Mouse (Mus musculus): ENCODE measurements around the gene Tmprss2. TPM values are rescaled to one million over a fixed set of nuclear protein-coding genes. Genes with fewer than 3 reads are reported as not detected.
"Not testable (repeated sequence)": the region's sequence is repeated elsewhere in the genome, so short reads cannot be mapped to it uniquely, and the experiment has no call there.

Gene Tmprss2
- polyA plus RNA-seq, 1 experiment = 12.3 TPM

- no peak for TF ChIP-seq POLR2A (IDR thresholded peaks at IDR 0.05; ENCODE audit: insufficient read depth, low read length)
- TF ChIP-seq CTCF (IDR thresholded peaks at IDR 0.05; ENCODE audit: low read depth, low read length) = no peak
- no peak for TF ChIP-seq EP300 (IDR thresholded peaks at IDR 0.05; ENCODE audit: insufficient read depth, low read depth, low read length)
- Histone ChIP-seq H3K4me1 (ENCODE audit: control insufficient read depth, insufficient read depth, low read length) (no peaks in the 10 kb centered on the region), H3K27ac (ENCODE audit: insufficient read depth, low read length) (no peak overlapping the region), H3K4me3 (ENCODE audit: low read depth, low read length) (no peak overlapping the region), H3K9ac (ENCODE audit: low read depth, poor library complexity, severe bottlenecking) (no peak overlapping the region), H3K27me3 (ENCODE audit: control insufficient read depth, insufficient read depth, low read length, poor library complexity, severe bottlenecking) (no peaks in the 10 kb centered on the region; the same call in 1 of the 2 replicates), H3K9me3 (replicated peaks; ENCODE audit: control insufficient read depth, insufficient read depth, low read length, poor library complexity, severe bottlenecking) (no peaks in the 10 kb centered on the region), H3K36me3 (ENCODE audit: control insufficient read depth, insufficient read depth, low read length, poor library complexity, severe bottlenecking) (no peaks in the 10 kb centered on the region)
Observed at GRCm38 (mm10) chr16:97600591-97600990, 10.4 kb downstream of the Tmprss2 start.

- H3K4me1 ChIP-seq (ENCODE audit: control insufficient read depth, insufficient read depth, low read length) = no peaks in the 10 kb centered on the region
- H3K27me3 ChIP-seq (ENCODE audit: control insufficient read depth, insufficient read depth, low read length, poor library complexity, severe bottlenecking) = no peaks in the 10 kb centered on the region; the same call in 1 of the 2 replicates
- no peak overlapping the region for H3K27ac ChIP-seq (ENCODE audit: insufficient read depth, low read length)
- no peak overlapping the region for H3K9ac ChIP-seq (ENCODE audit: low read depth, poor library complexity, severe bottlenecking)
- no peaks in the 10 kb centered on the region for H3K36me3 ChIP-seq (ENCODE audit: control insufficient read depth, insufficient read depth, low read length, poor library complexity, severe bottlenecking)
- H3K4me3 ChIP-seq (ENCODE audit: low read depth, low read length) = no peak overlapping the region
- no peak for TF ChIP-seq CTCF (IDR thresholded peaks at IDR 0.05; ENCODE audit: low read depth, low read length)
- TF ChIP-seq POLR2A (IDR thresholded peaks at IDR 0.05; ENCODE audit: insufficient read depth, low read length) = no peak
- no peak for TF ChIP-seq EP300 (IDR thresholded peaks at IDR 0.05; ENCODE audit: insufficient read depth, low read depth, low read length)
- no peaks in the 10 kb centered on the region for H3K9me3 ChIP-seq (replicated peaks; ENCODE audit: control insufficient read depth, insufficient read depth, low read length, poor library complexity, severe bottlenecking)
Observed at GRCm38 (mm10) chr16:97598046-97598445, 12.9 kb downstream of the Tmprss2 start.

- H3K27ac ChIP-seq (ENCODE audit: insufficient read depth, low read length) = no peak overlapping the region
Observed at GRCm38 (mm10) chr16:97593816-97594509, 17.0 kb downstream of the Tmprss2 start.

GRCm38 (mm10) chr16:97593057-97593456, 17.9 kb downstream of the Tmprss2 start:
- no peak for TF ChIP-seq EP300 (IDR thresholded peaks at IDR 0.05; ENCODE audit: insufficient read depth, low read depth, low read length)
- TF ChIP-seq CTCF (IDR thresholded peaks at IDR 0.05; ENCODE audit: low read depth, low read length) = peak; percentile 79
- no peak for TF ChIP-seq POLR2A (IDR thresholded peaks at IDR 0.05; ENCODE audit: insufficient read depth, low read length)
- H3K36me3 ChIP-seq (ENCODE audit: control insufficient read depth, insufficient read depth, low read length, poor library complexity, severe bottlenecking) = no peaks in the 10 kb centered on the region
- H3K9me3 ChIP-seq (replicated peaks; ENCODE audit: control insufficient read depth, insufficient read depth, low read length, poor library complexity, severe bottlenecking) = no peaks in the 10 kb centered on the region
- no peak overlapping the region for H3K27ac ChIP-seq (ENCODE audit: insufficient read depth, low read length)
- H3K27me3 ChIP-seq (ENCODE audit: control insufficient read depth, insufficient read depth, low read length, poor library complexity, severe bottlenecking) = no peaks in the 10 kb centered on the region
- H3K4me1 ChIP-seq (ENCODE audit: control insufficient read depth, insufficient read depth, low read length) = no peaks in the 10 kb centered on the region
- no peak overlapping the region for H3K9ac ChIP-seq (ENCODE audit: low read depth, poor library complexity, severe bottlenecking)
- H3K4me3 ChIP-seq (ENCODE audit: low read depth, low read length) = no peak overlapping the region

More at GRCm38 (mm10) chr16:97593816-97594509, 17.0 kb downstream of the Tmprss2 start:
- Histone ChIP-seq H3K4me3 (ENCODE audit: low read depth, low read length) (no peak overlapping the region), H3K36me3 (ENCODE audit: control insufficient read depth, insufficient read depth, low read length, poor library complexity, severe bottlenecking) (no peaks in the 10 kb centered on the region), H3K4me1 (ENCODE audit: control insufficient read depth, insufficient read depth, low read length) (no peaks in the 10 kb centered on the region), H3K9me3 (replicated peaks; ENCODE audit: control insufficient read depth, insufficient read depth, low read length, poor library complexity, severe bottlenecking) (no peaks in the 10 kb centered on the region), H3K27me3 (ENCODE audit: control insufficient read depth, insufficient read depth, low read length, poor library complexity, severe bottlenecking) (no peaks in the 10 kb centered on the region), H3K9ac (ENCODE audit: low read depth, poor library complexity, severe bottlenecking) (no peak overlapping the region)
- TF ChIP-seq EP300 (IDR thresholded peaks at IDR 0.05; ENCODE audit: insufficient read depth, low read depth, low read length) (no peak), POLR2A (IDR thresholded peaks at IDR 0.05; ENCODE audit: insufficient read depth, low read length) (no peak), CTCF (IDR thresholded peaks at IDR 0.05; ENCODE audit: low read depth, low read length) (no peak)

GRCm38 (mm10) chr16:97591512-97591911, 19.5 kb downstream of the Tmprss2 start:
- no peaks in the 10 kb centered on the region for H3K27me3 ChIP-seq (ENCODE audit: control insufficient read depth, insufficient read depth, low read length, poor library complexity, severe bottlenecking)
- TF ChIP-seq CTCF (IDR thresholded peaks at IDR 0.05; ENCODE audit: low read depth, low read length) (no peak), EP300 (IDR thresholded peaks at IDR 0.05; ENCODE audit: insufficient read depth, low read depth, low read length) (no peak), POLR2A (IDR thresholded peaks at IDR 0.05; ENCODE audit: insufficient read depth, low read length) (no peak)
- no peak overlapping the region for H3K9ac ChIP-seq (ENCODE audit: low read depth, poor library complexity, severe bottlenecking)
- no peaks in the 10 kb centered on the region for H3K9me3 ChIP-seq (replicated peaks; ENCODE audit: control insufficient read depth, insufficient read depth, low read length, poor library complexity, severe bottlenecking)
- H3K36me3 ChIP-seq (ENCODE audit: control insufficient read depth, insufficient read depth, low read length, poor library complexity, severe bottlenecking) = no peaks in the 10 kb centered on the region
- no peaks in the 10 kb centered on the region for H3K4me1 ChIP-seq (ENCODE audit: control insufficient read depth, insufficient read depth, low read length)
- H3K27ac ChIP-seq (ENCODE audit: insufficient read depth, low read length) = no peak overlapping the region
- no peak overlapping the region for H3K4me3 ChIP-seq (ENCODE audit: low read depth, low read length)

GRCm38 (mm10) chr16:97582876-97583275, 28.1 kb downstream of the Tmprss2 start:
- H3K27ac ChIP-seq (ENCODE audit: insufficient read depth, low read length); H3K9me3 ChIP-seq (replicated peaks; ENCODE audit: control insufficient read depth, insufficient read depth, low read length, poor library complexity, severe bottlenecking); H3K36me3 ChIP-seq (ENCODE audit: control insufficient read depth, insufficient read depth, low read length, poor library complexity, severe bottlenecking); H3K9ac ChIP-seq (ENCODE audit: low read depth, poor library complexity, severe bottlenecking); H3K27me3 ChIP-seq (ENCODE audit: control insufficient read depth, insufficient read depth, low read length, poor library complexity, severe bottlenecking); H3K4me1 ChIP-seq (ENCODE audit: control insufficient read depth, insufficient read depth, low read length); H3K4me3 ChIP-seq (ENCODE audit: low read depth, low read length): not testable (repeated sequence)

Data from ES-Bruce4 (cell line).